Mouse (Mus musculus): ENCODE measurements around the gene Mas1.

The Mas1 gene

DNA sequence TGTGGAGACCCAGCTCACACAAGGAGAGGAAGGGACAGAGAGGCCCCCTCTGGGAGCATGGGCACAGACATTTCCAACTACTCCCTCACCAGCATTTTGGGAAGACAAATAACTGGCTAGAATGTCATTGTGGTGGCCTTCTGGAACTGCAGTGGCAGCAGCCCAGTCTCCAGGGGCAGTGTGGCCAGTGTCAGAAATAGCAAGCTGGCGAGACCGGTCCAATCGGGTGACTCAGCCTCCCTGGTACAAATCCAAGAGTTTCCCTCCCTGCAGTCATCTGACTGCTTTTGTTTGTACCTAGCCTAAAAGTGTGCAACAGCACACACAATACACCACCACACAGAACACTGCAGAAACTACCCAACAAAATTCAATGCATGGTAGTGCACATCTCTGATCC is 35.7 kb downstream of the Mas1 start:
- DNase-seq (ENCODE audit: low read depth, low spot score) = no peak

DNA sequence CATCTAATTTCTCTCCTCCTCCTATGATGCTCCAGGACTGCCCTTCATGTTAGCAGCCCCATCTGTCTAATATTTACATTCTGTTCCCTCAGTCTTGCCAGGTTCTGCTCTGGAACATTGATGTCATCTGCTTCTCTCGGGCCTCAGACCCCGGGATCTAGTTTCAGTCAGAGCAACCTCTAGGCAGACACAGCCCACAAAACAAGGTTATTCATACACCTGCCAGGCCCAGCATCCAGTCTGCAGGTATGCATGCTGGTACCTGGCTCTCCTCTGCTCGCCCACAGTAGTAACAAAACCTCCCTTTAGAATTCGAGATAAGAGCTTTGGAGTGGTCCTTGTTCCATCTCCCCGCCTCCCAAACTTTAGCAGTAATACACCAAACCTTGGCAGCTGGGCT is 37.6 kb downstream of the Mas1 start:
- DNase-seq (ENCODE audit: low read depth, low spot score) = no peak

DNA sequence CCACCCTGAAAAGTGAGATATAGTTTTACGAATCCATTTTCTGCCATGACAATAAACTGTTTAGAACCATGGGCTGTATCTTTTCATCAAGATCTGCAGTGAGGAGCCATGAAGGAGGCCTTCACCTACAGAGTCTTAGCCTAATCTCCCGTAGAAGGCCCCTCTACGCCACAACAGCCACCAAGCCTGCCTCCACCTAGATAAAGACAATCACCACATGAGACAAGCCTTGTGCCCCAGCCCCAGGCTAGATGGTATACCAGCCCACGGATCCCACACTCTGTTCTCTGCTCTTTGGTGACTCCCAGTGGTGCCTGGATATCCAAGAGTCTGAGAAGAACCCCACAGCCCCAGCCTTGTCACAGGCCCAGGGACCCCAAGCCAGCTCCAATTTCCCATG is 52.1 kb downstream of the Mas1 start:
- DNase-seq (ENCODE audit: low read depth, low spot score) = no peak

DNA sequence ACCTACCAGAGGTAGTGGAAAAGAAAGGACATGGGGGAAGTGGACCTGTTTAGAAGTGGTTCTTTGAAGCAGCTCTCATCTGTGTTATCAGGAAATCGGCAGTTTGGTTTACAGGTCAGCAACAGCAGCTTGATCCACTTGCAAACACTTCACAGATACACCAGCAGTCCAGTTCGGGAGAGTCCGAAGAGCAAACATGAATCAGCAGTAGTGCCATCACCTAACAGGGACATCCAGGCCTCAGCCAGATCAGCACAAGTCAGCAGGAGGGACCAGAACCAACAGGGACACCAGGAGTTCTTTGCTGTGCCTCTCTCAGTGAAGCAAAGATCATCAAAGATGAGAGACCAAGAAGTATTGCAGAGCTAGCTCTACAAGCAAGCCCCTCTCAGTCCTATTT is 53.4 kb downstream of the Mas1 start:
- DNase-seq (ENCODE audit: low read depth, low spot score) = no peak

DNA sequence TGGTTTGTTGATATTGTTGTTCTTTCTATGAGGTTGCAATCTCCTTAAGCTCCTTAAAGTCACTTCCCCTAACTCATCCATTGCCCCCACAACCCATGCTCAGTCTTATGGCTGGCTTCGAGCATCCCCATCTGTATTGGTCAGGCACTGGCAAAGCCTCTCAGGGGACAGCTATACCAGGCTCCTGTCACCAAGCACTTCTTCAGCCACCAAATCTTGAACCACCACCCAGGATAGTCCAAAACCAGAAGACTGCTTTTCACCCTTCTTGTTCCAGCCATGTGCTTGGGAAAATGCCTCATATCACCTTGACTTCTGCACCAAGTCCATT is 57.0 kb downstream of the Mas1 start:
- no peak for DNase-seq (ENCODE audit: low read depth, low spot score)

DNA sequence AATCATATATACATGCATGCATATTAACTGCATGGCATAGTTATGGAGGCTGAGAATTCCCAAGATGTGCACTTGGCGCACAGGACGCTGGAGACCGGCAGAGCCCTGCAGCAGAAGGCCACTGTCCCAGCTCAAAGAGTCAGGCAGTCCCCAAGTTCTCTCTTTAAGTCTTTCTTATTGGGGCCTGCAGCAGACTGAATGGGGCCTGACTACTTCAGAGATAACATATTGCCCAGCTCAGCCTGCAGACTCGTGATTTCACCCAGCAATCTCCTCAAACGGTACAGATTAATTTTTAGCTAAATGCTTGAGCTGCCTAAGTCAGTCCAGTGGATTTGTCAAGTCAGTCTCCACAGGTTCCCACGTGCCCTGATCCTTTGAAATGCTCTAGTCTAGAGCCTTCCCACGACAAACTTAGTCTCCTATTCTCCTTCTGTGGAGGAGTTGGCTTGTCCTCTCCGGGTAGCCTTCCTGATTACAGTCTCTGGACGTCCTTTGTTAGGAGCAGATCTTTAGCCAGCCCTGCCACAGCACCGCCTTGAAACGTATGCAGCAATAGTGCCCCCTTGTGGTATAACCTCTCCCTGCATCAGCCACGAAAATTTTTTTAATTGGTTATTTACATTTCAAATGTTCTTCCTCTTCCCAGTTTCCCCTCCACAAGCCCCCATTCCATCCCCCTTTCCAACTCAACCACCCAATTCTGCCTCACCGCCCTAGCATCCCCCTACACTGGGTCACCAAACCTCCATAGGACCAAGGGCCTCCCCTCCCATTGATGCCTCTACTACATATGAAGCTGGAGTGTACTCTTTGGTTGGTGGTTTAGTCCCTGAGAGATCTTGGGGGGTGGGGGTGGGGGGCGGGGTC is 57.6 kb downstream of the Mas1 start:
- DNase-seq (ENCODE audit: low read depth, low spot score) = peak; percentile 65

DNA sequence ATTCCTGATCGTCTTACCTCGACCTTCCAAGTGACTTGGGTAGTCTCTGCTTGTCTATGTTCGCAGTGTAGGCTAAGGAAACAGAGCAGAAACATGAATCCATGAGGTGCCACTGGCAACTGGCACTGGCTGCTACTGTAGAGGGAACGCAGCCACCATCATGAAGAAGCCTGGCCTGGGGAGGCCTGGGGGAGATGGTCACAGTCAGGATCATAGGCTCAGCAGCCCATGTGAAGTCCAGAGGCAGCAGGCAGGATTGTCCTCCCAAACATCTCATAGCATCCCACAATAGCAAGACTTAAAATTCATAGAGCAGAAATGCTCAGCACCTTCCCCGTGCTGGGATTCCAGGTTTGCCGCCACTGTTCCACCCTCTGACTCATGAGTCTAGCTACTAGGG is 59.1 kb downstream of the Mas1 start:
- no peak for DNase-seq (ENCODE audit: low read depth, low spot score)

DNA sequence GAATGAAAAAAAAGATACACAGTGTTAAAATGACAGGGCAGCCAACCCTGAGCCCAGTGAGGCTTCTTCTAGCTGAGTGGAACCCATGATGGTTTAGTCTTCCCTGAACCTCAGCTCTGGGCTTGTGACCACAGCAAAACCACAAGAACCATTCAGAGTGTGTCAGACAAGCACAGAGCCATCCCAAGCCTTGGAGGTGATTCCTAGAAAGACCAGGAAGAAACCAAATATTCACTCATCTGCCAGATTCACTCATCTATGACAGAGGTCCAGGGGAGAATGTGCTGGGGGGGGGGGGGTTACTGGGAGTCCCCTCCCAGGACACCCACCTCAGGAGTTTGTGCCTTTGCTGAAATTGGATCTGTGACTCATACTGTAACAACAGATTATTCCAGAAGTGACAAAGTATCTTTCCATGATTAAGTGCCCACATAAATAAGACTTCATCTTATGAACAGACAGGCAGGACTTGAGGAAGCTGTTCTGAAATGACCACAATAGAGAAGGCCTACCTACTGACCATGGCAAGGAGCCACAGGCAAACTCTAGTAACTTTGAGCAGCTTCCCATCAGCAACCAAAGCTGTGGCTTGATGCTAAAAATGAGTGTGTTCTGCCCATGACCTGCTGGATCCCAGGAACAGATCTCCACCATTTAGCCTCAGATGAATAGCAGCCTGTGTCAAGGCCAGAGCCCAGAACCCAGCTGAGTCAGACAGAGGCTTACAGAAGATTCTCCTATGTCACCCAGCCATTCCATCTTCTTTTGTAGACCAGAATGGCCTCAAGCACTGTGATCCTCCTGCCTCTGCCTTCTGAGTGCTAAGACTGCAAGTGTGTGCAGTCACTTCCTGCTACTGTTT is 63.1 kb downstream of the Mas1 start:
- DNase-seq (ENCODE audit: low read depth, low spot score) = no peak

DNA sequence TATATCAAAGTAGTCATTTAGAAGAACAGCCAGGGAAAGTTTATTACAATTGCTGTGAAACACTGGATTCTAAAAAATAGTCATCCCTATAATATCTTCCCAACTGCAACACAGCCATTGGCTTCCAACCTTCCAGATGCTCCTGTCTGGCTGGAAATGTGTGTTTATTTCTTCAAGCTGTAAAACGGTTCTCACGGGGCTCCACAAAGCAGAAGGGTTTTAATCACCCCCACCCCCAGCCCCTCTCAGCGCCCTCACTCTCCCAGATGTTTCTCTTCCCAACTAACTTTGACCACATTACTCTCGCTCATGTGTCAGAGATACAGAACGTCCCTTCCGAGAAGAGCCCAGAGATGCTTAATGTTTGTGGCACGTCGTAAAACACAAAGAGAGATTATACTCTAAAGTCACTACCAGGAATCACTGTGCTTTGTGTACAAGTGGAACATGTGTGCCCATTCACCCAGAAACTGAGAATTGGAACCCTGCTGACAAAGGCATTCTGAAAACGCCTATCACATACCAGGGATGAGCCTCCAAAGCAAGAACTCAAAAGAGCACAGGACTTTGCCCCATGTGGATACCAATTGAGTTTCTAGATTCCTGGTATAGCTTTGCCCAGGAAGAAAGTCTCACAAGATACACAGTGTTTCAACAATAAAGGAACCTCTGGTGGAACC is 65.9 kb downstream of the Mas1 start:
- no peak for DNase-seq (ENCODE audit: low read depth, low spot score)

DNA sequence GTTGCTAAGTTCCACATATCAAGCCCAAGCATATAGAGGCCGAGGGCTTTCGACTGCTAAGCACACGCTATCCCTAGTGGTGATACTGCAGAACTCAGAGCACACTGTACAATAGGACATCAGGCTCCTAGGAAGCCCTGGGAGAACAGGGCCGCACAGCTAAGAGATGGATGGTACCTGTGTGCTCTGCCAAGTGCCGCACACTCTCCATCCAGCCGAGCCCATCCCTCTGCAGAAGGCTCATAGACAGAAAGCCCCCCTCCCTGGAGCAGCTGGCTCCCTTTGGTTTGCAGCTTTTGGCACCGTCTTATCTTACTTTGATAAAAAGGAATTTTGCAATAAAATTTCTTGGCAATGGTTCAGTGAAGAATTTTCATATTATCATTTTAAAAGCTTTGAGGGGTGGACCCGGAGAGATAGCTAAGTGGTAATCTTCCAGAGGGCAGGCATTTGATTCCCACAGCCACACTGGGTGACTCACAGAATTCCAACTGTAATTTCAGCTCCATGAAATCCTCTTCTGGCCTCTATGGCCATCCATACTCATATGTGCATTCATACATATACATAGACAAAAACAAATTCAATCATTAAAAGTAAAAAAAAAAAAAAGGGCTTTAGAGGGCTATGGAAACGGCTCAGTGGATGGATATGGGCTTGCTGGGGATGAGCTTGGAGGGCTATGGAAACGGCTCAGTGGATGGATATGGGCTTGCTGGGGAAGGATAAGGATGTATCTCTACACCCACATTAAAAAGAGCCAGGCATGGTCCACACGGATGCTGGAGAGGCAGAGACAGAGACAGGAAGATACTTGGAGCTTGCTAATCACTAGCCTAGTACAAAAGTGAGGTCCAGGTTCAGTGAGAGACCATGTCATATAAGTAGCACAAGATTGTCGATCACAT is 68.3 kb downstream of the Mas1 start:
- no peak for DNase-seq (ENCODE audit: low read depth, low spot score)

DNA sequence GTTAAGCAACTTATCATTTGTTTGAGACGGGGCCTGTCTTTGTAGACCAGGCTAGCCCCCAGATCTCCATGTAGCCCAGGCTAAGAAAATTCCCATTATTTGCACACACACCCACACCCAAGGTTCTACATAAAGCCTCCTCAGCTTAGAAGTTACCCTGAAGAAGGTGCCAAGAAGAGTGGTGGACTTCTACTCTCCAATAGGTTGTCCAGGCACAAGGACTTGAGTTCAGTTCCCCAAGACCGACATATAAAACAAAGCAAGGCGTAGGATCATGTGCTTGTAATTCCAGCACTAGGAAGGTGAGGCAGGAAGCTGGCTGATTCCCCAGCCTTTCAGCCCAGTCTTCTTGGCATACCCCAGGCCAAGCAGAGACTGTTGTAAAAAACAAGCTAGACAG is 69.4 kb downstream of the Mas1 start:
- DNase-seq (ENCODE audit: low read depth, low spot score) = no peak

DNA sequence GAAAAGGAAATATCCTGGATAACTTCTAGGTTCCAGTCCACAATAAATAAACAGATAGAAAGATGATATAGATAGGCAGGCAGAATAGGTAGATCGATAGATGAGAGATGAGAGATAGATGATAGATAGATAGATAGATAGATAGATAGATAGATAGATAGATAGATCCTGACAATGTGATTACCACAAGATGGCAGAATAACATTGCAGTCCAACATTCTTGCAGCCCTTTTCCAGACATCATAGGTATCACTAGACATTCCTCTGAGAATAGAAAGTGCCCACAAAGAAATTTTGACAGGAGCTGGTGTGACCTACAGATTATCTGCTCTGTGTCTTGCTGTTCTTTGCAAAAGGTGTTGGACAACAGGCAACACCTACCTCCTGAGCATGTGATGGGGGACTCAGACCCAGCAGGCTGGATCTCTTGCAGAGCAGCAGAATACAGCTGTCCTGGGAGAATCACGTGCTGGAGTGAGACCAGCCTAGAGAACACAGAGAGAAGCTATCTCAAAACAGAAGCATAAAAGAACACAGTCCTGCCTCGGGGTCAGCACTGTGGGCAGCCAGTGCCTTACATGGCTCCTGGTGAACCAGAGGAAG is 70.4 kb downstream of the Mas1 start:
- DNase-seq (ENCODE audit: low read depth, low spot score) = no peak

DNA sequence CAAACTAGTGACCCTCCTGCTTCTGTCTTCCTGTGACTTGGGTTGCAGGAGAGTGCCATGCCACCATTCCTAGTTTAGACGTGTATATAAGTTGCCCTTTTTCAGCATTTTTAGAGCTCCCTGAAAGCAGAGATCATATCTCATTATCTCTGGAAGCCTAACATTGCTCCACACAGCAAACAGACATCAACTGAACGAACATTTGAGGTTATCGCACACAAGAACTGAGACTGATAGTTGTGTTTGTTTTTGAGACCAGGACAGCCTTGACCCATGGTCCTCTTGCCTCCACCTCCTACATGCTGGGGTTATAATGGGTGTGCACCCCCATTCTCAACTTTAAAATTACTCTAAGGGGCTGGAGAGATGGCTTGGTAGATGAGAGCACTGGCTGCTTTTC is 71.3 kb downstream of the Mas1 start:
- DNase-seq (ENCODE audit: low read depth, low spot score) = no peak

DNA sequence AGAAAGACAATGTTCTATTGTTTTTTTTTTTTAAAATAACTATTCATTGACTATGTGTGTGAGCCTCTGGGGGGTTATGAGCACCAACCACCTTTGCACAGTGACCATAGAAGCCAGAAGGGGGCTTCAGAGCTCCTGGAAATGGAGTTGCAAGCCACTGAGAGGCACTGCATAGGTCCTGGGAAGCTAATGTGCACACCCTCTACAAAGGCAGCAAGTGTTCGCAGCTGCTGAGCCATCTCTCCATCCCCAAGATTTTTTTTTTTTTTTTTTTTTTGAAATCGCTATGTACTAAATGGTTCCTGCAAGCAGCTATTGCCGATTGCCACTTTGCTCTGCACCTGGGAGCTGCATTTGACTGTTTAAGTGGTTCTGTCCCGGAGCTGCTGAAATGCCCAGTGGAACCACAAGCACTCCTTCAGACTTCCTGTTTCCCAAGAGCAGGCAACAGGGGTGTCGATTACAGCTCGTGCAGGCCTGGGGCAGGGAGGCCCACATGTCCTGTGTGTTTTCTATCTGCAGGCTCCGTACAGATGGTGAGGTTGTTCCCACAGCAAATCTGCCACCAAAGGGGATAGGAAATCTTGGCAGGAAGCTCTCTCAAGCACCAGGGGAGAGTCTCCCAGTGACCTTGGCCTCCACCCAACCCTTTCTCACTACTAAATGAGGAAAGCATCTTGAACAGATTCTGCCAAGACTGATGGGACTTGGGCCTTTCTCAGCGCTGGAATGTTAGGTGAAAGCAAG is 74.1 kb downstream of the Mas1 start:
- DNase-seq (ENCODE audit: low read depth, low spot score) = no peak

DNA sequence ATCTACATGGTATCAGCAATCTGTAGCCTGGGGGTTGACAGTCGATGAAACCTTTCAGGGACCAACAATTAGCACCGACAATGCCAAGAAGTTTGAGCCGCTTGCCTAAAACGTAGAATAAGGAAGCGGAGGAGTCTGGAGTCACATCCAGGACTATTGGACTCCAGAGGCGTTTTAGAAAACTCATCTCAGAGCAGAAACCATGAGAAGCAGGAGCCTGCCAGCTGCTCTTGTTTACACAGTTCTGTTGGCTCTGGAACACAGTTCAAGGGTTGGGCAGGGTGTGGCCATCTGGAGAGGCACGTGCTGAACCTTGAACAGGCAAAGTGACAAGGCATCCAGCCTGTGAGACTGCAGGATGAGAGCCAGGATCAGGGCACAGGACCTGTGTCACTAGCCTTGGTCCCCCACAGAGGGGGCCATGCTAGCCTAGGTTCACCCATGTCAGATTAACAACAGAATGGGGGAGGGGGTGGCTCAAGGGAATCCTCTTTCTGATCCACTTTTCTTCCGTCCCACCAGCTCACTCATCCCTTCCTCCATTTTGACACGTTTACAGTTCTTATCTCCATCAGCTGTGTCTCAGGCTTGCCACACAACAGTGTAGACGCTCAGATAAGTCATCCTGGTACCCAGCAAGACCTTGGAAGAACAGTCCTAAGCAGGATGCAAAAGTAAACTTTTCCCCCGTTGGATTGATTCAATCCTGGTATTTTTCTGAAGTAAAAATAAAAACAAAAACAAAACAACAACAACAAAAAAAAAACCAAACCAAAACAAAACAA is 75.3 kb downstream of the Mas1 start:
- no peak for DNase-seq (ENCODE audit: low read depth, low spot score)

DNA sequence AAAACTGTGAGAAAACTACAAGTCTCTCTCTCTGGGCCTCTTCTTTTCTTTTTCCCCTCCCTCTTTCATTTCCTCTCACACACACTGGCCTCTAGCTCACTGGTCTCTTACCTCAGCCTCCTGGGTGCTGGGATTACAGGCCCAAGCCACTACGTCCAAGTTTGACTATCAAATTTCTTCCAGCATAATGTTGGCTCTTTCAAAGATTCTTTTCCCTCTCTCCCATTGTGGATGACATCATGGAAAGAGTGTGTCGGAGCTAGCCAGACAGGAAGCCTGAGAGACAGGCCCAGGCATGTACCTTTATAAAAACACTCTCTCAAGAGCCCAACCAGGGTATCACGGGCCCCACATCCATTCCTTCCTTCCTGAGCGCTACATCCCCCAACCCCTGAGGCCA is 76.5 kb downstream of the Mas1 start:
- no peak for DNase-seq (ENCODE audit: low read depth, low spot score)

DNA sequence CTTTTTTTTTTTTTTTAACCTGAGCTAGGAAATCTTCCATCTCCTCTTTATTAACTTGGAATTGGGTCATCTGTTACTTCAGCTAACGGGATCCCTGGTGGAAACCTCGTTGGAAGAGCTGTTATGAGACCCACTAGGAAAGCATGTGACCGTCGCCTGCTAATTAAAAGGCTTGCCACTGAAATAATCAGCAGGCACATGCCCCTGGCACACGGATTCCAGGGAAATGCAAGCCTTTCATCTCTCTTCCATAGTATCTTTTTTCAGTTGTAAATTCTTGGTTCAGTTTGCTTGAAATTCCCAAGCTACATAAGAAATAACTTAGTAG is 76.9 kb downstream of the Mas1 start:
- DNase-seq (ENCODE audit: low read depth, low spot score) = no peak
